Mouse (Mus musculus) kidney, postnatal 0 days (tissue): Measurements from ENCODE around the gene Setx. TPM values are rescaled to one million over a fixed set of nuclear protein-coding genes. Genes with fewer than 3 reads are reported as not detected.

Experiments
- ATAC-seq: fragments of 200-750 bp; cut with Nextera tagmentation; replicated peaks from 2 replicates; pipeline ENCODE4 v1.8.0; 2017; ENCODE audit warnings: low read depth, moderate number of reproducible peaks, moderate TSS enrichment, moderate library complexity; ENCODE audit not compliant: low FRiP score
- DNase-seq: peaks from one replicate; pipeline ENCODE4 v3.0.0-alpha.2; 2016; ENCODE audit warnings: low spot score
- H3K27ac ChIP-seq: fragments of 300-500 bp; sonication (generic); 2 replicates; pipeline ENCODE4 v1.5.1; 2014; ENCODE audit warnings: mild to moderate bottlenecking
- H3K27me3 ChIP-seq: fragments of 300-500 bp; sonication (generic); 2 replicates; pipeline ENCODE4 v1.6.1; 2014; ENCODE audit warnings: low read length, mixed read lengths; ENCODE audit not compliant: insufficient read depth
- H3K36me3 ChIP-seq: fragments of 300-500 bp; sonication (generic); 2 replicates; pipeline ENCODE4 v1.6.1; 2014; ENCODE audit warnings: low read length, mixed read lengths; ENCODE audit not compliant: insufficient read depth
- H3K4me1 ChIP-seq: fragments of 300-500 bp; sonication (generic); replicated peaks from 2 replicates; pipeline ENCODE4 v1.6.1; 2014; ENCODE audit warnings: antibody characterized with exemption, low read length, mixed read lengths; ENCODE audit not compliant: insufficient read depth
- H3K4me2 ChIP-seq: fragments of 300-500 bp; sonication (generic); 2 replicates; pipeline ENCODE4 v1.6.1; 2014; ENCODE audit warnings: mild to moderate bottlenecking, low read length, moderate library complexity, mixed read lengths
- H3K4me3 ChIP-seq: fragments of 300-500 bp; sonication (generic); replicated peaks from 2 replicates; pipeline ENCODE4 v1.5.1; 2014; ENCODE audit warnings: low read depth, low read length
- H3K9ac ChIP-seq: fragments of 300-500 bp; sonication (generic); 2 replicates; pipeline ENCODE4 v1.6.1; 2014; ENCODE audit warnings: low read depth, low read length
- H3K9me3 ChIP-seq: fragments of 300-500 bp; sonication (generic); replicated peaks from 2 replicates; pipeline ENCODE4 v1.6.1; 2016; ENCODE audit warnings: low read length, inconsistent platforms, mixed read lengths
- CTCF ChIP-seq: IDR thresholded peaks from 2 replicates; pipeline ENCODE4 v1.5.1; 2016; ENCODE audit warnings: antibody characterized with exemption, low read depth, mild to moderate bottlenecking, moderate library complexity
- WGBS: fragments of 180-500 bp; shearing (Covaris S2); extraction: QIAGEN DNeasy Blood & Tissue Kit; methylation state at CpG from one replicate; pipeline ENCODE4 v1.1.7; 2014; 5-methylcytosine and 5-hydroxymethylcytosine counted together
- polyA plus RNA-seq: library from polyadenylated mRNA; unstranded; fragments of >200 nt; fragmentation: Nextera tagmentation; extraction: Ambion mirVana; gene quantifications from 2 replicates; pipeline ENCODE4 v1.2.1, GENCODE M21; 2015

Setx gene
- polyA plus RNA-seq, 1 experiment from 2014 or later, result 6.8 TPM

GRCm38 (mm10) chr2:29120969-29121368 is 3.0 kb upstream of the Setx start:
- Histone ChIP-seq H3K9me3 (no peaks in the 10 kb centered on the region), H3K27ac (no peak overlapping the region), H3K27me3 (no peaks in the 10 kb centered on the region), H3K9ac (no peak overlapping the region), H3K4me3 (no peak overlapping the region), H3K4me1 (no peaks in the 10 kb centered on the region), H3K4me2 (no peak overlapping the region), H3K36me3 (no peaks in the 10 kb centered on the region)
- ATAC-seq (no peak), DNase-seq (no peak)
- no peak for TF ChIP-seq CTCF

GRCm38 (mm10) chr2:29122446-29122845 is 1.5 kb upstream of the Setx start:
- Histone ChIP-seq H3K27me3 (no peaks in the 10 kb centered on the region), H3K27ac (no peak overlapping the region), H3K4me1 (no peaks in the 10 kb centered on the region), H3K9me3 (no peaks in the 10 kb centered on the region), H3K36me3 (no peaks in the 10 kb centered on the region), H3K4me3 (no peak overlapping the region), H3K9ac (no peak overlapping the region), H3K4me2 (no peak overlapping the region)
- WGBS, result 64% methylated on average over 3 of the region's 3 CpGs
- TF ChIP-seq CTCF, result no peak
- ATAC-seq (no peak), DNase-seq (peak; percentile 12)

- H3K27ac ChIP-seq, result peak overlapping the region; percentile 60
- under 1% methylated on average over 24 of the region's 24 CpGs for WGBS
Observed at GRCm38 (mm10) chr2:29124571-29124935, 572 bp downstream of the Setx start.

GRCm38 (mm10) chr2:29124936-29125701 is 1.1 kb downstream of the Setx start:
- peak; percentile 5; the same call in 1 of the 2 replicates for TF ChIP-seq CTCF
- Histone ChIP-seq H3K27me3 (no peaks in the 10 kb centered on the region), H3K4me1 (no peaks in the 10 kb centered on the region), H3K9me3 (no peaks in the 10 kb centered on the region), H3K36me3 (peaks cover 8% of the 10 kb centered on the region; the same call in 1 of the 2 replicates), H3K4me3 (peak overlapping the region; percentile 76), H3K27ac (peak overlapping the region; percentile 97), H3K4me2 (peak overlapping the region; percentile 78), H3K9ac (peak overlapping the region; percentile 79)
- DNase-seq (peak; percentile 99), ATAC-seq (peak; percentile 98)
- under 1% methylated on average over 81 of the region's 81 CpGs for WGBS

More at GRCm38 (mm10) chr2:29124571-29124935, 572 bp downstream of the Setx start:
- Histone ChIP-seq H3K4me3 (peak overlapping the region; percentile 76), H3K4me2 (peak overlapping the region; percentile 78), H3K9ac (peak overlapping the region; percentile 53), H3K9me3 (no peaks in the 10 kb centered on the region), H3K36me3 (peaks cover 2% of the 10 kb centered on the region; the same call in 1 of the 2 replicates), H3K27me3 (no peaks in the 10 kb centered on the region), H3K4me1 (no peaks in the 10 kb centered on the region)
- no peak for DNase-seq
- no peak for TF ChIP-seq CTCF
- no peak for ATAC-seq

- Histone ChIP-seq H3K4me3 (no peak overlapping the region), H3K27ac (no peak overlapping the region), H3K36me3 (peaks cover 27% of the 10 kb centered on the region), H3K9ac (no peak overlapping the region), H3K9me3 (no peaks in the 10 kb centered on the region), H3K4me2 (no peak overlapping the region), H3K4me1 (no peaks in the 10 kb centered on the region), H3K27me3 (no peaks in the 10 kb centered on the region)
- 91% methylated on average over 7 of the region's 7 CpGs for WGBS
- no peak for DNase-seq
- ATAC-seq, result no peak
- TF ChIP-seq CTCF, result peak; percentile 30; the same call in 1 of the 2 replicates
Observed at GRCm38 (mm10) chr2:29130118-29130899, 6.3 kb downstream of the Setx start.

GRCm38 (mm10) chr2:29135161-29135560 is 11.2 kb downstream of the Setx start:
- H3K4me2 ChIP-seq, result no peak overlapping the region
- no peaks in the 10 kb centered on the region for H3K9me3 ChIP-seq
- no peak overlapping the region for H3K27ac ChIP-seq
- DNase-seq, result no peak
- no peaks in the 10 kb centered on the region for H3K4me1 ChIP-seq
- H3K36me3 ChIP-seq, result peaks cover 30% of the 10 kb centered on the region
- ATAC-seq, result no peak
- H3K9ac ChIP-seq, result no peak overlapping the region
- no peak for TF ChIP-seq CTCF
- no peak overlapping the region for H3K4me3 ChIP-seq
- H3K27me3 ChIP-seq, result no peaks in the 10 kb centered on the region
